Mouse (Mus musculus): Measurements from ENCODE around the gene Mrm1. TPM values are rescaled to one million over a fixed set of nuclear protein-coding genes. Genes with fewer than 3 reads are reported as not detected.
"Not testable (repeated sequence)": the region's sequence is repeated elsewhere in the genome, so short reads cannot be mapped to it uniquely, and the experiment has no call there.

Gene Mrm1
- polyA plus RNA-seq, 1 experiment: 13.5 TPM

- Histone ChIP-seq H3K27ac (ENCODE audit: control insufficient read depth, insufficient read depth, low read length) (no peak overlapping the region), H3K27me3 (ENCODE audit: control insufficient read depth, insufficient read depth, low read length) (no peaks in the 10 kb centered on the region), H3K4me1 (replicated peaks; ENCODE audit: control insufficient read depth, insufficient read depth, low read length) (no peaks in the 10 kb centered on the region), H3K36me3 (ENCODE audit: control insufficient read depth, insufficient read depth, low read length) (peaks cover 52% of the 10 kb centered on the region), H3K4me3 (ENCODE audit: control insufficient read depth, insufficient read depth, low read length) (no peak overlapping the region)
- WGBS: 97% methylated on average over 15 of the region's 15 CpGs
- TF ChIP-seq CTCF (IDR thresholded peaks at IDR 0.05; ENCODE audit: borderline replicate concordance, control insufficient read depth, extremely low read depth, insufficient read depth, low read length, poor library complexity) (no peak), POLR2A (IDR thresholded peaks at IDR 0.05; ENCODE audit: control insufficient read depth, extremely low read depth, insufficient read depth, low read length, poor library complexity) (no peak)
- DNase-seq: no peak
Measured at GRCm38 (mm10) chr11:84846741-84847474, 27.6 kb upstream of the Mrm1 start.

GRCm38 (mm10) chr11:84839330-84839729 lies 20.0 kb upstream of the Mrm1 start:
- Histone ChIP-seq H3K4me3 (ENCODE audit: control insufficient read depth, insufficient read depth, low read length) (no peak overlapping the region), H3K27ac (ENCODE audit: control insufficient read depth, insufficient read depth, low read length) (no peak overlapping the region), H3K36me3 (ENCODE audit: control insufficient read depth, insufficient read depth, low read length) (peaks cover 79% of the 10 kb centered on the region), H3K4me1 (replicated peaks; ENCODE audit: control insufficient read depth, insufficient read depth, low read length) (no peaks in the 10 kb centered on the region), H3K27me3 (ENCODE audit: control insufficient read depth, insufficient read depth, low read length) (no peaks in the 10 kb centered on the region)
- no peak for DNase-seq
- TF ChIP-seq POLR2A (IDR thresholded peaks at IDR 0.05; ENCODE audit: control insufficient read depth, extremely low read depth, insufficient read depth, low read length, poor library complexity) (no peak), CTCF (IDR thresholded peaks at IDR 0.05; ENCODE audit: borderline replicate concordance, control insufficient read depth, extremely low read depth, insufficient read depth, low read length, poor library complexity) (no peak)
- WGBS: 98% methylated on average over 2 of the region's 2 CpGs

GRCm38 (mm10) chr11:84829495-84829894 lies 10.2 kb upstream of the Mrm1 start:
- not testable (repeated sequence) for DNase-seq; H3K27me3 ChIP-seq (ENCODE audit: control insufficient read depth, insufficient read depth, low read length); H3K27ac ChIP-seq (ENCODE audit: control insufficient read depth, insufficient read depth, low read length)
- Histone ChIP-seq H3K4me1 (replicated peaks; ENCODE audit: control insufficient read depth, insufficient read depth, low read length) (peaks cover 15% of the 10 kb centered on the region), H3K36me3 (ENCODE audit: control insufficient read depth, insufficient read depth, low read length) (peaks cover 34% of the 10 kb centered on the region), H3K4me3 (ENCODE audit: control insufficient read depth, insufficient read depth, low read length) (peak overlapping the region; percentile 53; the same call in 1 of the 2 replicates)
- 63% methylated on average over 11 of the region's 11 CpGs for WGBS

DNA sequence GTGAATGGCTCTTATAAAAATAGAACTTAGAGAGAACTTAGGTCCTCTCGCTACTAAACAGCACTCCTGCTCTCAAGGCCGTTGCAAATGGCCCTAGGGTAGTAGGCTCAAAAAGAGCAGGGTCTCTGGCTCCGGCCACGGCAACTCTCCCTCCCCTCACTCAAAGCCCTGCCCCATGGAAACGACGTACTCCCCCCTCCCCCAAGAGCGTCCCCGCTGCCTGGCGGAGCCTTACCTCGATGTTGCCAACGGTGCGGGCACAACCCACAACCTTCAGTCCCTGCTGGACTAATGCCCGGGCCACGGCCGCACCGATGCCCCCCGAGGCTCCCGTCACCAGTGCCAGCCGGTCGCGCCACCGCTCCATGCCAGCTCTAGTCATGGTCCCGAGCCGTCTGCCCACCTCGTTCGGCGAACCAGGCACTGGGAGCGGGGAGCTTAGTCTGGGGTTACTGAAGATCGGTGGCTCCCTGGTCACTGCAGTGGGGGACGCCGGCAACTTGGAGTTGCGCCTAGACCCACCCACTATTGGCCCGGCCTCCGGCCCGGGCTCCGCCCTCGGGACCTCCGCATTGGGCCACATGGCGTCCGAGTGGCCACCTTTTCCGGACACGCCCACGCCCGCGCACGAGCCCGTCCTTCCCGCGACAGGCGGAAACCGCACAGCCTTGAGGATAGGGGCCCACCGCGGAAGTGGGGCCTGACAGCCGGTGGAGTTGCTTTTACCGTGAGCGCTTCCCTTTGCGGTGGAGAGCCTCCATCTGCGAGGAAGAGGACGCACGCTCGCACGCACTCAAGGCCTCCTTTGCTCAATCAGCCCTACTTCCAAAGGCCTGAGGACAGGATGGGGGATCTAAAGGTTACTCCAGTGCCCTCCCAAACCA lies 9.4 kb upstream of the Mrm1 start, which contains the start of gene Dhrs11:
TSS of gene Dhrs11 (minus strand) at position 479 of the 884 bp plus-strand sequence.
- 2% methylated on average over 62 of the region's 62 CpGs for WGBS
- no peak for TF ChIP-seq POLR2A (IDR thresholded peaks at IDR 0.05; ENCODE audit: control insufficient read depth, extremely low read depth, insufficient read depth, low read length, poor library complexity)
- TF ChIP-seq CTCF (IDR thresholded peaks at IDR 0.05; ENCODE audit: borderline replicate concordance, control insufficient read depth, extremely low read depth, insufficient read depth, low read length, poor library complexity): no peak
- H3K4me1 ChIP-seq (replicated peaks; ENCODE audit: control insufficient read depth, insufficient read depth, low read length): peaks cover 15% of the 10 kb centered on the region
- peak; percentile 77 for DNase-seq
- no peak within 1 kb of the TSS for H3K27ac ChIP-seq (ENCODE audit: control insufficient read depth, insufficient read depth, low read length)
- H3K27me3 ChIP-seq (ENCODE audit: control insufficient read depth, insufficient read depth, low read length): no peaks in the 10 kb centered on the region
- peak within 1 kb of the TSS; percentile 53 for H3K4me3 ChIP-seq (ENCODE audit: control insufficient read depth, insufficient read depth, low read length)
- H3K36me3 ChIP-seq (ENCODE audit: control insufficient read depth, insufficient read depth, low read length): peaks cover 26% of the 10 kb centered on the region

- peaks cover 21% of the 10 kb centered on the region for H3K36me3 ChIP-seq (ENCODE audit: control insufficient read depth, insufficient read depth, low read length)
- TF ChIP-seq CTCF (IDR thresholded peaks at IDR 0.05; ENCODE audit: borderline replicate concordance, control insufficient read depth, extremely low read depth, insufficient read depth, low read length, poor library complexity) (no peak), POLR2A (IDR thresholded peaks at IDR 0.05; ENCODE audit: control insufficient read depth, extremely low read depth, insufficient read depth, low read length, poor library complexity) (no peak)
- DNase-seq: no peak
- H3K27ac ChIP-seq (ENCODE audit: control insufficient read depth, insufficient read depth, low read length): no peak overlapping the region
- H3K4me3 ChIP-seq (ENCODE audit: control insufficient read depth, insufficient read depth, low read length): no peak overlapping the region; the same call in 1 of the 2 replicates
- no peaks in the 10 kb centered on the region for H3K27me3 ChIP-seq (ENCODE audit: control insufficient read depth, insufficient read depth, low read length)
- H3K4me1 ChIP-seq (replicated peaks; ENCODE audit: control insufficient read depth, insufficient read depth, low read length): peaks cover 15% of the 10 kb centered on the region
- WGBS: 57% methylated on average over 3 of the region's 3 CpGs
Measured at GRCm38 (mm10) chr11:84827901-84828503, 8.7 kb upstream of the Mrm1 start.

DNA sequence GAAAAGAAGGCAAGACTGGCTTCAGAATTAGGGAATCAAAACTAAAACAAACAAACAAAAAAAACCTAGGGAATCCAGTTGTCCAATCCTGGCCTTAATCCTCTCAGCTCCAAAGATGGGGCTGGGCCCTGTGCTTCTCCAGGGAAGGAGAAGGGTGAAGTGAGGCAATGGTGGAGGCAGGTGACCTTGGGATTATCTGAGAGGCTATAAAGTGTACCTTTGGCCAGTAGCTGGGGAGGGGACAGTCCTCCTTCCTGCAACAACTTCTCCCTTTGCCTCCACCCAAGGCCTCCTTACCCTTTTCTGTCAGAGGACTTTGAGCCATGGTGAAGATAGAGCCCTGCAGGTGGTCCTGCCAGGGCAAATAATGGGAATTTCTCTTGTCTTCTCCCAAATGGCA lies 8.2 kb upstream of the Mrm1 start:
- H3K36me3 ChIP-seq (ENCODE audit: control insufficient read depth, insufficient read depth, low read length): peaks cover 16% of the 10 kb centered on the region
- H3K27ac ChIP-seq (ENCODE audit: control insufficient read depth, insufficient read depth, low read length): no peak overlapping the region
- no peak for DNase-seq

More for the DNA sequence above, 8.2 kb upstream of the Mrm1 start:
- TF ChIP-seq CTCF (IDR thresholded peaks at IDR 0.05; ENCODE audit: borderline replicate concordance, control insufficient read depth, extremely low read depth, insufficient read depth, low read length, poor library complexity) (no peak), POLR2A (IDR thresholded peaks at IDR 0.05; ENCODE audit: control insufficient read depth, extremely low read depth, insufficient read depth, low read length, poor library complexity) (no peak)
- H3K4me3 ChIP-seq (ENCODE audit: control insufficient read depth, insufficient read depth, low read length): no peak overlapping the region
- H3K4me1 ChIP-seq (replicated peaks; ENCODE audit: control insufficient read depth, insufficient read depth, low read length): peaks cover 15% of the 10 kb centered on the region
- H3K27me3 ChIP-seq (ENCODE audit: control insufficient read depth, insufficient read depth, low read length): no peaks in the 10 kb centered on the region

All from thymus, adult 2 months (tissue).